Mouse (Mus musculus) C2C12 (cell line): ENCODE measurements around the gene Usp15.

Experiments used
- CTCF ChIP-seq: IDR thresholded peaks from one replicate; pipeline ENCODE4 v1.5.1; 2011; ENCODE audit not compliant: control insufficient read depth, insufficient read depth, insufficient read length
- MAX ChIP-seq: IDR thresholded peaks from one replicate; pipeline ENCODE4 v1.6.1; 2011; ENCODE audit warnings: mild to moderate bottlenecking, control low read depth
- MYOG ChIP-seq: IDR thresholded peaks from one replicate; pipeline ENCODE4 v1.6.1; 2011; ENCODE audit not compliant: control insufficient read depth, insufficient read length; ENCODE audit errors: extremely low read depth
- USF1 ChIP-seq: IDR thresholded peaks from one replicate; pipeline ENCODE4 v1.6.1; 2011; ENCODE audit warnings: low read depth, mild to moderate bottlenecking, control low read depth, moderate library complexity

GRCm38 (mm10) chr10:123222785-123223184 lies 26.0 kb upstream of the Usp15 start:
- TF ChIP-seq CTCF = no peak
- TF ChIP-seq MYOG = no peak
- no peak for TF ChIP-seq USF1
- no peak for TF ChIP-seq MAX
